Mouse (Mus musculus): ENCODE measurements at regions not wholly inside any gene's neighbourhood (a gene's known extent, or its start where the extent isn't known, plus 50 kb on each side); places are given as distances from the start of the nearest gene placed in this dataset.

- TF ChIP-seq CTCF (conservative IDR thresholded peaks at IDR 0.05; ENCODE audit: insufficient read depth, insufficient read length, low read depth, low read length) (no peak), POLR2A (IDR thresholded peaks at IDR 0.05; ENCODE audit: low read depth, low read length) (no peak)
These were observed 106.6 kb upstream of the Adra1b start for GRCm38 (mm10) chr11:44007526-44008040.
